Mouse (Mus musculus) midbrain, embryonic 13.5 days (tissue): ENCODE results near the gene Setdb1. TPM values are rescaled to one million over a fixed set of nuclear protein-coding genes. Genes with fewer than 3 reads are reported as not detected.

ENCODE experiments used
- ATAC-seq: fragments of 200-750 bp; cut with Nextera tagmentation; 2 replicates; pipeline ENCODE4 v1.8.0; 2017; ENCODE audit warnings: mild to moderate bottlenecking, moderate TSS enrichment, moderate library complexity
- H3K27ac ChIP-seq: fragments of 300-500 bp; sonication (generic); 2 replicates; pipeline ENCODE4 v1.5.1; 2015; ENCODE audit warnings: inconsistent platforms, mild to moderate bottlenecking, moderate library complexity
- H3K27me3 ChIP-seq: fragments of 300-500 bp; sonication (generic); 2 replicates; pipeline ENCODE4 v1.6.1; 2015; ENCODE audit warnings: mild to moderate bottlenecking, inconsistent platforms
- H3K36me3 ChIP-seq: fragments of 300-500 bp; sonication (generic); 2 replicates; pipeline ENCODE4 v1.6.1; 2015; ENCODE audit warnings: mild to moderate bottlenecking, inconsistent platforms
- H3K4me1 ChIP-seq: fragments of 300-500 bp; sonication (generic); replicated peaks from 2 replicates; pipeline ENCODE4 v1.6.1; 2015; ENCODE audit warnings: inconsistent platforms
- H3K4me2 ChIP-seq: fragments of 300-500 bp; sonication (generic); replicated peaks from 2 replicates; pipeline ENCODE4 v1.6.1; 2015; ENCODE audit warnings: moderate library complexity, mild to moderate bottlenecking, inconsistent platforms
- H3K4me3 ChIP-seq: fragments of 300-500 bp; sonication (generic); replicated peaks from 2 replicates; pipeline ENCODE4 v1.5.1; 2015; ENCODE audit warnings: mild to moderate bottlenecking, inconsistent platforms
- H3K9ac ChIP-seq: fragments of 300-500 bp; sonication (generic); replicated peaks from 2 replicates; pipeline ENCODE4 v1.6.1; 2015; ENCODE audit warnings: mild to moderate bottlenecking, inconsistent platforms
- H3K9me3 ChIP-seq: fragments of 300-500 bp; sonication (generic); 2 replicates; pipeline ENCODE4 v1.6.1; 2016; ENCODE audit warnings: mild to moderate bottlenecking, inconsistent platforms
- WGBS: fragments of 180-500 bp; shearing (Covaris S2); methylation state at CpG from one replicate; pipeline ENCODE4 v1.1.7; 2015; 5-methylcytosine and 5-hydroxymethylcytosine counted together
- polyA plus RNA-seq: library from polyadenylated mRNA; unstranded; fragments of >200 nt; fragmentation: Nextera tagmentation; extraction: Ambion mirVana; gene quantifications from 2 replicates; pipeline ENCODE4 v1.2.1, GENCODE M21; 2015

The Setdb1 gene
- polyA plus RNA-seq, 1 experiment from 2014 or later: 49.9 TPM

DNA sequence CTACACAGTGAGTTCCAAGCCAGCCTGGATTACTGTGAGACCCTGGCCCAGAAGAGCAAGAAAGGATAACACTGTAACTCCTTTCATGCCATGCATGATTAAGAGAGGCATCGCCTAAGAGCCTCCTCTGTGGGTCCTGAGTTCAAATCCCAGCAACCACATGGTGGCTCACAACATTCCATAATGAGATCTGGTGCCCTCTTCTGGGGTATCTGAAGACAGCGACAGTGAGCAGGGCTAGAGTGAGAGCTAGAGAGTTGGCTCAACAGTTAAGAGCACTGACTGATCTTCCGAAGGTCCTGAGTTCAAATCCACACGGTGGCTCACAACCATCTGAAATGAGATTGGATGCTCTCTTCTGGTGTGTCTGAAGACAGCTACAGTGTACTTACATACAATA, 82.5 kb downstream of the Setdb1 start:
- no peaks in the 10 kb centered on the region for H3K27me3 ChIP-seq
- WGBS: 94% methylated on average over 4 of the region's 4 CpGs
- ATAC-seq: no peak

More for the DNA sequence above, 82.5 kb downstream of the Setdb1 start:
- no peak overlapping the region for H3K9ac ChIP-seq
- no peak overlapping the region for H3K4me2 ChIP-seq
- no peaks in the 10 kb centered on the region for H3K9me3 ChIP-seq
- no peak overlapping the region for H3K4me3 ChIP-seq
- H3K4me1 ChIP-seq: no peaks in the 10 kb centered on the region
- H3K36me3 ChIP-seq: peaks cover 15% of the 10 kb centered on the region; the same call in 1 of the 2 replicates
- no peak overlapping the region for H3K27ac ChIP-seq

Other genes with a start within 250 kb of the Setdb1 start
- 256 and 262 TPM in 2 replicates for gene Vps72, start 246.2 kb downstream of the Setdb1 start, polyA plus RNA-seq
- 1.0 and 1.8 TPM in 2 replicates for gene Tmod4, start 232.7 kb downstream of the Setdb1 start, polyA plus RNA-seq
- 99.2 and 103 TPM in 2 replicates for gene Scnm1, start 223.2 kb downstream of the Setdb1 start, polyA plus RNA-seq
- gene Lysmd1, start 223.1 kb downstream of the Setdb1 start, polyA plus RNA-seq: 36.2 and 38.1 TPM in 2 replicates
- 2.3 and 2.8 TPM in 2 replicates for gene Tnfaip8l2, start 214.8 kb downstream of the Setdb1 start, polyA plus RNA-seq
- 23.4 and 37.6 TPM in 2 replicates for gene Sema6c, start 196.7 kb downstream of the Setdb1 start, polyA plus RNA-seq
- gene Gabpb2, start 139.3 kb downstream of the Setdb1 start, polyA plus RNA-seq: 5.5 and 5.7 TPM in 2 replicates
- gene Cdc42se1, start 128.5 kb downstream of the Setdb1 start, polyA plus RNA-seq: 66.8 and 68.4 TPM in 2 replicates
- 253 and 276 TPM in 2 replicates for gene Mllt11, start 125.0 kb downstream of the Setdb1 start, polyA plus RNA-seq
- 0.23 and 0.26 TPM in 2 replicates for gene Gm128, start 115.6 kb downstream of the Setdb1 start, polyA plus RNA-seq
- gene Bnipl, start 106.0 kb downstream of the Setdb1 start, polyA plus RNA-seq: 0.17 TPM in 1 of 2 replicates, not detected in the other
- gene Mindy1, start 75.9 kb downstream of the Setdb1 start, polyA plus RNA-seq: 47.5 and 50.5 TPM in 2 replicates
- gene Prune1, start 75.1 kb downstream of the Setdb1 start, polyA plus RNA-seq: 46.4 and 50.1 TPM in 2 replicates
- gene Anxa9, start 50.0 kb downstream of the Setdb1 start, polyA plus RNA-seq: 0.58 and 0.63 TPM in 2 replicates
- gene Cers2, start 42.4 kb downstream of the Setdb1 start, polyA plus RNA-seq: 91.3 and 93.8 TPM in 2 replicates
- gene 4930558C23Rik, start 45.6 kb upstream of the Setdb1 start, polyA plus RNA-seq: not detected in 2 replicates
- 22.5 and 26.1 TPM in 2 replicates for gene Arnt, start 77.2 kb upstream of the Setdb1 start, polyA plus RNA-seq
- gene Ctsk, start 142.1 kb upstream of the Setdb1 start, polyA plus RNA-seq: 4.8 and 5.8 TPM in 2 replicates
- gene Ctss, start 169.6 kb upstream of the Setdb1 start, polyA plus RNA-seq: 10.5 and 10.6 TPM in 2 replicates
- not detected in 2 replicates for gene Hormad1, start 202.5 kb upstream of the Setdb1 start, polyA plus RNA-seq
- gene Golph3l, start 231.7 kb upstream of the Setdb1 start, polyA plus RNA-seq: 35.2 and 37.7 TPM in 2 replicates